Mouse (Mus musculus) bone marrow, adult 2 months (tissue): Measurements from ENCODE around the gene Pdhb.
A peak's percentile ranks its signal among the peaks of the same experiment; 100 is the strongest.

ENCODE experiments used
- CTCF ChIP-seq: fragments of 200-500 bp; IDR thresholded peaks from 2 replicates; pipeline ENCODE4 v1.5.1; 2011; ENCODE audit warnings: low read length, control low read depth; ENCODE audit not compliant: control insufficient read depth, insufficient read depth
- POLR2A ChIP-seq: fragments of 200-500 bp; IDR thresholded peaks from 2 replicates; pipeline ENCODE4 v1.6.1; 2011; ENCODE audit warnings: low read depth, mild to moderate bottlenecking, control low read depth, low read length, borderline replicate concordance; ENCODE audit not compliant: control insufficient read depth

- 0 out of 2 replicates have a peak, but pooled peaks have one; percentile 11 for TF ChIP-seq CTCF
- peak; percentile 65 for TF ChIP-seq POLR2A
Measured at GRCm38 (mm10) chr14:8172507-8173410, at the start of gene Pdhb.
